Mouse (Mus musculus) heart, postnatal 36 days (tissue): ENCODE measurements around the gene Otp. TPM values are rescaled to one million over a fixed set of nuclear protein-coding genes. Genes with fewer than 3 reads are reported as not detected.

Experiments used
- DNase-seq, 2 experiments: peaks; one replicate each; pipeline ENCODE4 v3.0.0; 2021 to 2022
- intact Hi-C: fragments of 180-260 bp; cut with DNase I; formaldehyde crosslinking; loops from one replicate; pipeline ENCODE4 v1.15.1; 2025
- total RNA-seq, 2 experiments: library from RNA; stranded (reverse); gene quantifications; 2 replicates each; pipeline ENCODE4 v1.2.3; 2021

Gene Otp
- total RNA-seq, 2 experiments from 2014 or later, result not detected

DNA sequence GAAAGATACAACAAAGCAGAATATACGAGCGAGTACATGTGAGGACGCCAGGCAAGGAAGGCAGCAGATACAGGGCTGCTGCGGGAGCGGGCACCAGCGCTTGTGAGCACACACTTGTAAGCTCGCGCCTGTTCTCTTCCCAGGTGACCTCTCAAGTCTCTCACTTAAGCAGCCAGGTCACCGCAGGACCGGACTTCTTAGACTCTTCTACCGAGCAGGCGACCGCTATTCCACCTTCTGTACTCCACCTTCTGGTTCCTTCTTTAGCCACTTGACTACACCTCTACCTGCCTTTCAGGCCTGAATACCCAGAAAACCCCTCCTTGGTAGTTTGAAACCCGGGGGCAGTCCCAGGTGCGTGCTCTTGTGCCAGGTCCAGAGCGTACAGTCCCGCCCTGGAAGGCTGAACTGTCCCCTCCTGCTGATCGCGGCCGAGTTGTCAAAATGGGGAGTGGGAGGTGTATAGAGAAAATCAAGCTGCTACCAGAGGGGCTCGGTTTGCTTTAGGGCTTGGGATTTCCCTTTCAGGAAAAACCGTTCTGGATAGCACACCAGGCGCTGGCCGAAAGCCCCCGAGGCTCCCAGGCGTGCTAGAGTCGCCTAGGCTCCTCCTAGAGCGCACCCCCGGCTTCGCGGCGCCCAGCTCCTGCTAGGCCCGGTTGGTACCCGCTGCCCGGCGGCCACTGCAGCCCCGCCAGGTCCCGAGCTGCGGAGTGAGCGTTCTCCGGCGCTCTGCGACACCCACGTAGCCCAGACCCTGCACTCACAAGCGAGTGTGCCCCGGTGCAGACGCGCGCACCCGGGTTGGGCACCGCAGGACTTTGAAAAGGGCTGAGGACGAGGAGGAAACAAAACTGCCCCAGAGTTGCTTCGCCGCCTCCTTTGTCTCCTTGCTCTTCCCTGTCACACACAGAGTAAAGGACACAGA lies 2.0 kb upstream of the Otp start:
- peak in 1 of 2 experiments; percentile 7 for DNase-seq
- intact Hi-C loops, result loop anchor here (5.0 kb wide), 1 partner anchor 166 kb away; no protein-coding TSS in a partner anchor

DNA sequence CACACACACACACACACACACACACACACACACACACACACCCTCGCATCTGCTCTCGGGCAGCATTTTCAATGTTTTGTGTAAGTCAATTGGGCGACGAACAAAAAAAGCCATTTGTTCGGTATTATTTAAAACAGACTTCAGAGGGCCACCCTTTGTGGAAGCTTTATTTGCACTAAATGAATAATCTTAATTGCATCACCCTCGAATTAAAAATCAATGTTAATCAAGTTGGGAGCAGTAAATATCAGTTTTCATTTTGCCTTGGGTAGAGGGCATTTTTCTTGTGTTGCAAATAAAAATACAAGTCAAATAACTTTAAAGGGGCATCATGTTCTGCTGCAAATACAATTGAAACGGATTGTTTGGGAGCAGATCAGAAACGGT lies 1.4 kb upstream of the Otp start:
- intact Hi-C loops, result loop anchor here (5.0 kb wide), 1 partner anchor 167 kb away; no protein-coding TSS in a partner anchor
- no peak for DNase-seq

DNA sequence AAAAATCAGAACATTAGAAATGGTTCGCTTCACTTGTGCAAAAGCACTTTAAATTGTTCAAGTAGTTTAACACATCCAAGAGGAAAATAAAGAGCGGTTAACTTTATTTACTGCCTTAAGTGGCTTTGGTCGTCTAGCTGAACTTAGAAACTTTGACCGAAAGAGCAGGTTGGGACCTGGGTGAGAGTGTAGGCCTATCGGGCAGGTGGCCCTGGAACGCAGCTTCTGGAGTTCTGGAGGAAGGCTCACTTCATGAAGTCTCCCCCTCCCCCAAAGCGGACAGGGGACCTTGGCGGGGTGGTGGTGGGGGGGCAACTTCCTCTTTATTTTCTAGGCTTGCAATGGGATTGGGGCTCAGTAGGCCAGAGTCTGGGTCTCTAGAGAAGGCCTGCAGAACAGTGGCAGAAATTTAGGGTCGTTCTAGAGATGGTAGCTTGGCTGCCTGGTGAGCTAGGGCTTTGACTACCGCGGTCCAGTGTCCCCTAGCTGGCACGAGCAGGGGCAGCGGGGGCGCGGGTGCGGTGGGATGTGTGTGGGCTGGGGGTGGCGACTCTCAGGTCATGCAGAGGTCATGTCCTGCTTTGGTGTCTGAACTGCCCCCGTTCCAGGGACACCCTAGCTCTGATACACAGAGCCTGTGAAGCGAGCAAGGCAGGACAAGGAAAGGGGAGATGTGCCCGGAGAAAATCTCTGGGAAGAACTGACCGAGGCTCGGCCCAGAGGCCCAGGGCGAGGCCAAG lies 576 bp upstream of the Otp start:
- intact Hi-C loops, result loop anchor here (5.0 kb wide), 1 partner anchor 168 kb away; no protein-coding TSS in a partner anchor
- no peak for DNase-seq

DNA sequence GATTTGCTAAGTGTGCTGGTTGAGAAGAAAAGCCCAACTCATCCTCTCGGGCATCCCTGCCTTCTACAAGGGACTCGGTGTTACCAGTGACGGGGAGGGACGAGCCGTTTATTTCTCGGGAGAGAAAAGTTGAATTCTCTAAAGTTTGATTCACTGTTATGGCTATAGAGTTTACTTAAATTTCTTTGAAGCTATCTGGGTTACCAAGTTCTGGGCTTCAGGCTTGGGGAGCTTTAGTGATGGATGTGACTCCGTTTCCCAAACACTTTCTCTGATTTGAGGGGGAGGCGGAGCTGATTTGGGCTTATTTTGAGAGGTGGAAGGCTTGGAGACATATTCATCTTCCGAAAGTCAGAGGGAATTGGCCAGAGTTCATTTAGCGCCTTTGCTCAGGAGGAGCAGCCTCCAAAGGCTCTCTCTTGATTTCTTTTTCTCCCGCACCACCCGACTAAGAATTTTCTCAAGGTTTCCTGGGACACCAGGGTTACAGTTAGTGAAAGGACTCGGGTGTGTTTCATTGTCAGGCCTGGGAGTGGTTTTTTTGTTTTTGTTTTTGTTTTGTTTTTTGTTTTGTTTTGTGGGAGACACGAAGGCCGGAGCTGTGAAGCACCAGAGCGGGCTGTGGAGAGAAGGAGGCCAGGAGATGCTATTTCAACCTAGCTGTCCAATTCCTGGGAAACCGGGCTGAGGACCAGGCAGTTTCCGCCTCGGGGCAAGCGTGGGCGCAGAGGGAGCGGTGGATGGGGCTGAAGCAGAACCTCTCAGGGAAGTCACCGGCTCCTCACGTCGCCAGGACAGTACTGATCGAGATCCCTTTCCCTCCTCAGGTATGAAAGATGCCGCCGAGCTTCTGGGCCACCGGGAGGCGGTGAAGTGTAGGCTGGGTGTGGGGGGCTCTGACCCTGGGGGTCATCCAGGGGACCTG lies 1.1 kb downstream of the Otp start:
- DNase-seq, result no peak

DNA sequence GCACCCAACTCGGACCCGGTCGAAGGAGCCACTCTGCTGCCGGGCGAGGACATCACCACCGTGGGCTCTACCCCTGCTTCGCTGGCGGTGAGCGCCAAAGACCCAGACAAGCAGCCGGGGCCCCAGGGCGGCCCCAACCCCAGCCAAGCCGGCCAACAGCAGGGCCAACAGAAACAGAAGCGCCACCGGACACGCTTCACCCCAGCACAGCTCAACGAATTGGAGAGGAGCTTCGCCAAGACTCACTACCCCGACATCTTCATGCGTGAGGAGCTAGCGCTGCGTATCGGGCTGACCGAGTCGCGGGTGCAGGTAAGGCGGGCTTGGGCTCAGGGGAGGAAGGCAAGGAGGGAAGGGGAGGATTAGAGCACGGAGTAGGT lies 1.8 kb downstream of the Otp start:
- intact Hi-C loops, result no loop called here

More for the DNA sequence above, 1.1 kb downstream of the Otp start:
- intact Hi-C loops, result no loop called here

GRCm38 (mm10) chr13:94877991-94878745 lies 2.8 kb downstream of the Otp start:
- no peak for DNase-seq
- intact Hi-C loops, result no loop called here

More for the DNA sequence above, 1.8 kb downstream of the Otp start:
- no peak for DNase-seq

GRCm38 (mm10) chr13:94881201-94881600 lies 5.8 kb downstream of the Otp start:
- intact Hi-C loops, result no loop called here
- no peak for DNase-seq

DNA sequence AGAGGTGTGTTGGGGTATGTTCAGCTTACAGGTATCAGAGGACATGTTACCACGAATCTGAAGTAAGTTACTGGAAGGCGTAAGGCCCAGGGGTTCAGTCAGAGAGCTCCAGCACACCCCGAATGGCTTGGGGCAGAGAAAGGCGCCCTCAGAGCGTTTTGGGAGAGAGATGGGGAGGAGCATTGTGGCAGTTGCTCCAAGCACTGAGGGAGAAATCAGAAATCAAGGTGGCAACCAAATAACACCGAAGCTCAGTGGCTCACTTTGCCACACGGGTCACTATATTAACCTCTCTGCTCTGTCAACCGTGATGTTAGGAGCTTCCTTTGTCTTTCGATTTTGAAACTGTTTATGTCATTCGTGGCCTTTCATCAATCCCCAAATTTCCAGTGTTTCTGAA lies 6.8 kb downstream of the Otp start:
- intact Hi-C loops, result no loop called here
- DNase-seq, result no peak

DNA sequence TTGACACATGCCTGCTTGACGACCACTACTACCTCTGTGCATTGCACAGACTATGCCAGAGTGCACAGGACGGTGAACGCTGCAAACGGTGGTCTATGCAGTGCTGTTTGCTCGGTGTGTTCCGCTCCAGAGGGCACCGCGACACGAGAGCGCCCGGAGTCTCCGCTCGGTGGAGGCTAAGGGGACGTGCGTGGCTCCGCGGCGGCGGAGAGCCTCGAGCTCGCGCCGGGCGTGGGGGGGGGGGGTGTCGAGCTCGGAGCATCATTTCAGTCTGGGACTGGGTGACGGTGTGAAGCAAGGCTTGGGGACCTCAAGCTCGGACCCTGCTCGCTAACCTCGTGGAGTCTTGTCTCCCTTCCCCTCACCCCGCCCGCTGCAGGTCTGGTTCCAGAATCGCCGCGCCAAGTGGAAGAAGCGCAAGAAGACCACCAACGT lies 7.3 kb downstream of the Otp start:
- no peak for DNase-seq
- intact Hi-C loops, result no loop called here

GRCm38 (mm10) chr13:94883163-94883965 lies 8.0 kb downstream of the Otp start:
- intact Hi-C loops, result no loop called here
- peak in 1 of 2 experiments; percentile 33 for DNase-seq

DNA sequence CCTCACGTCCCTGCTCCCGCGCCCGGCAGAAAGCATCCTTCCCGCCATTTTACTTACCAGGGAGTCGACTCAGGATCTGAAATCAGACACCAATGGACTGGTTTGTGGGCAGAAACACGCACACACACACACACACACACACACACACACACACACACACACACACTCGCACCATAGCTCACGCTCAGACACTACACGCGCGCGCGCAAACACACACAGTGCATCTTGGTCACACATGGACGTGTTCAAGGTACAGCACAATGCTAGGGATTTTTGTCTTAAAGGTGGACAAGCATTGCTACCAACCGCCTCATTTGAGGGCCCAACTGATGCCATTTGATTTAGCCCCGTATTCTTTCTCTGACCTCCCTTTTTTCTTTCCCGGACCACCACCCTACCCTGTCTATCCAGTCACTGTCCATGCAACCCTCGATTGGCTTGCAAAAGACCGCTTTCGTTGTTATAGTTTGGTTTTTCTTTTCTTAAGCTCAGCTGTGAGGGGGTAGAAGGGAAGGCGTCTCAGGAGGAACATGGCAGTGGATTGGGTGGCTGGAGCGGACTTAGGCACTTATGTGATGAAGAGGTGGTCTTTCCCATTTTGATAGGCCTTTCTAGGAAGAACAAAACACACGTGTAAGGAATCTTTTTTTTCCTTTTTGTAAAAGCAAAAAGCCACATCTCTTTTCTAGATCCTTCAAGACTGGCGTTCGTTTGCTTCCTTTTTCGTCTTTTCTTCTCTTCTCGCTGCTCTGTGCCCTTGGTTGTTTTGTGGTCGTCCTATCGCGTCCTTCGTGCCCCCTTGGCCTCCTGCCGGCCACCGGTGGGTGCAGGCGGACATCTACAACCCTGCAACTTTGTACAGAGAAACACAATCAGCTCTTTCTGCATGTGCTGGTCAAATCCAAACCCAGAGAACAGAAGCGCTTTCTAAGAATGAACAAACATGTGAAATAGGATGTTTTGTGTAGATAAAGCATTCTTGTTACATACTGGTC lies 8.9 kb downstream of the Otp start:
- peak in 1 of 2 experiments; percentile 7 for DNase-seq
- intact Hi-C loops, result no loop called here

GRCm38 (mm10) chr13:94885291-94886235 lies 10.2 kb downstream of the Otp start:
- DNase-seq, result peak in 1 of 2 experiments; percentile 3
- intact Hi-C loops, result no loop called here

DNA sequence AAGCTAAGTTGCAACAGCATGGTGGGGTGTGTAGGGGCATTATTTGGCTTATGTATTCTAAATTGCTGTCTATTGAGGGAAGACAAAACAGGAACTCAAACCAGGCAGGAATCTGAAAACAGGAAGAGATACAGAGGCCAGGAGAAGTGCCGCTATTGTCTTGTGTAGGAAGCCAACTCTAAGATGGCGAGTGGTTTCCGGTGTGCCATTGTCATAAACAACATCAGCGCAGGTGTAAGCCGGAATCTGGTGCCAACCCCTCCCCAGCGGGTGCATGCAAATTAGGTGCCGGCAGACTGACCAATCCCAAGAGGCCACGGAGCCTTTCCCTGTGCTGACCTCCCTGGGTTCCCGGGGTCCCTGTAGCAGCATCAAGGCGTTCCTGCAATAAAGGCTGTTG lies 32.4 kb downstream of the Otp start:
- intact Hi-C loops, result no loop called here
- no peak for DNase-seq

DNA sequence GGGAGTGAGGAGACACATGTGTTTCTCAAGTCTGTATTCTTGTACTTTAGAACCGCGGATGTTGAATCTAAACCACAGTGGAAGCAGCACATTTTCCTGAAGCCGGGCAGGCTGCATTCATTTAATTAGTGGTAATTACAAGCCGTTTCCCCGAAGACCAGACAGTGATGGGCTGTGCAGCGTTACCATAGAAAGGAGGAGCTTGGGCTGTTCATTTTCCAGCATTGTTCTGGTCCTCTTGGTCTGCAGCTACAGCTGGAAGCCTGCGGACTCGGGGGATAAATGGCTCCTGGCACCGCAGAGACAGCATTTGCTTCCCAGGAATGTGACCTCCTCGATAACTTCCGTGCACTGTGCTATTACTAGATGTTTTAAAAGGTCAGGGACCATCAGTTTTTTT lies 37.6 kb downstream of the Otp start:
- DNase-seq, result no peak
- intact Hi-C loops, result no loop called here

- no peak for DNase-seq
- intact Hi-C loops, result no loop called here
These were observed 40.3 kb downstream of the Otp start for GRCm38 (mm10) chr13:94915654-94916053.

DNA sequence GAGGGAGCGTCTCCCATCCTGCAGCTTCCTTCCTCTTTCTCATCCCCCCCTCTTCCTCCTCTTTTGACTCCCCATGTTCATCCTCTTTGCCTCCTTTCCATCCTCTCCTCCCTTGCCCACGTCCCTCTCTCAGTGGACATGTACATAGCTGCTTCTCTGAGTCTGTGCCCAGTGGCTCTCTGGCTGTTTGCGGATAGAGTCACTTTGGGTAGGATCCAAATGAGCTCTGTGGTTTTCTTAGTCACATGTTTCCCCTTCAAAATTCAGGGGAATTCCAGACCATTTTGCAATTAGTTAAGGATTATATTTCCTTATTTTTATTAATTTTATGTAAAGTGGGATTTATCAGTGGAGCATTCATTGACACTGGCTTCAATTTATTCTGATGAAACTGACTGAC lies 52.7 kb downstream of the Otp start:
- no peak for DNase-seq
- intact Hi-C loops, result no loop called here
